Comparison of ENCODE assay signal across 9 mouse cellular contexts in genomic region chr4:110129518-110129917, GRCm38 (mm10).
DNase-seq lines count a peak whose midpoint lies in the region; ATAC-seq lines count a peak whose summit lies in the region.
"Had no signal": no experiment of that assay in that cellular context is flagged by ENCODE, and none has a peak within 500 bp of the region (broad histone marks: within the 10 kb centered on the region; RNA-seq: fewer than 3 reads in every experiment).

No protein-coding gene starts in this region.

- WGBS in forebrain, embryonic 16.5 days, result 21% methylated on average over 3 of the region's 3 CpGs
- 38% methylated on average over 3 of the region's 3 CpGs for WGBS in midbrain, embryonic 12.5 days

- no peak overlapping the region for H3K4me2 ChIP-seq in forebrain, embryonic 16.5 days (ENCODE audit: low read length)
- no peak overlapping the region for H3K4me2 ChIP-seq in midbrain, embryonic 12.5 days (replicated peaks)
- H3K4me2 ChIP-seq: embryonic facial prominence, embryonic 12.5 days had no signal

- peak; percentile 12 for DNase-seq in adrenal gland, adult 8-10 months
- no peak for DNase-seq in adrenal gland, postnatal 25 days
- peak; percentile 90 for DNase-seq in MN1 (ENCODE audit: low spot score)
- DNase-seq in thymus, postnatal 25 days, result no peak
- DNase-seq in right cerebral cortex, postnatal 14 days, result no peak
- DNase-seq in layer of hippocampus, adult 8-10 months (ENCODE audit: low spot score in 2 of 2), result no peak

- no peak overlapping the region for H3K4me3 ChIP-seq in forebrain, embryonic 16.5 days (replicated peaks; ENCODE audit: low read length)
- H3K4me3 ChIP-seq in midbrain, embryonic 12.5 days, result no peak overlapping the region
- H3K4me3 ChIP-seq: embryonic facial prominence, embryonic 12.5 days had no signal

- H3K27me3 ChIP-seq in forebrain, embryonic 16.5 days (replicated peaks; ENCODE audit: control insufficient read depth, insufficient read depth, low read length), result no peaks in the 10 kb centered on the region
- no peaks in the 10 kb centered on the region for H3K27me3 ChIP-seq in midbrain, embryonic 12.5 days
- H3K27me3 ChIP-seq: embryonic facial prominence, embryonic 12.5 days had no signal

- ATAC-seq in forebrain, embryonic 16.5 days, result peak; percentile 70
- ATAC-seq in midbrain, embryonic 12.5 days (ENCODE audit: low FRiP score, low read depth), result peak; percentile 91

- peaks cover 5% of the 10 kb centered on the region for H3K4me1 ChIP-seq in forebrain, embryonic 16.5 days (replicated peaks; ENCODE audit: control insufficient read depth, insufficient read depth, low read length)
- H3K4me1 ChIP-seq in midbrain, embryonic 12.5 days, result peaks cover 18% of the 10 kb centered on the region

- no peaks in the 10 kb centered on the region for H3K9me3 ChIP-seq in forebrain, embryonic 16.5 days (ENCODE audit: control insufficient read depth, low read length)
- H3K9me3 ChIP-seq in midbrain, embryonic 12.5 days, result no peaks in the 10 kb centered on the region
- H3K9me3 ChIP-seq: embryonic facial prominence, embryonic 12.5 days had no signal

- no peaks in the 10 kb centered on the region for H3K36me3 ChIP-seq in forebrain, embryonic 16.5 days (ENCODE audit: control insufficient read depth, insufficient read depth)
- no peaks in the 10 kb centered on the region for H3K36me3 ChIP-seq in midbrain, embryonic 12.5 days
- H3K36me3 ChIP-seq: embryonic facial prominence, embryonic 12.5 days had no signal

- no peak overlapping the region for H3K9ac ChIP-seq in forebrain, embryonic 16.5 days (replicated peaks; ENCODE audit: low read depth, low read length)
- H3K9ac ChIP-seq in midbrain, embryonic 12.5 days (replicated peaks), result no peak overlapping the region
- H3K9ac ChIP-seq: embryonic facial prominence, embryonic 12.5 days had no signal

- H3K27ac ChIP-seq in forebrain, embryonic 16.5 days (ENCODE audit: low read length), result no peak overlapping the region
- peak overlapping the region; percentile 72 for H3K27ac ChIP-seq in midbrain, embryonic 12.5 days (replicated peaks)
- H3K27ac ChIP-seq: embryonic facial prominence, embryonic 12.5 days had no signal

Comparison
In these comparisons a context has a peak if more than half of its experiments do, and no peak if none do; other contexts are left out.
1. DNase-seq: peak in adrenal gland, adult 8-10 months (single experiment) and MN1 (single experiment); none in adrenal gland, postnatal 25 days (single experiment), thymus, postnatal 25 days (single experiment), right cerebral cortex, postnatal 14 days (single experiment) and layer of hippocampus, adult 8-10 months (0 of 2).